Mouse (Mus musculus) megakaryocyte, embryonic 14.5 days (primary cell): ENCODE data around the gene Ddah2.

Experiments
- FLI1 ChIP-seq: IDR thresholded peaks from 2 replicates; pipeline ENCODE4 v1.6.1; 2012; ENCODE audit warnings: low read length, inconsistent platforms, mixed read lengths
- GATA1 ChIP-seq: IDR thresholded peaks from 3 replicates; pipeline ENCODE4 v1.6.1; 2012; ENCODE audit warnings: mixed read lengths, low read length, inconsistent platforms, borderline replicate concordance

- TF ChIP-seq FLI1 (no peak), GATA1 (no peak)
Measured at GRCm38 (mm10) chr17:35064378-35064877, 5.6 kb downstream of the Ddah2 start.
